Mouse (Mus musculus): Measurements from ENCODE around the gene Rnf20. TPM values are rescaled to one million over a fixed set of nuclear protein-coding genes. Genes with fewer than 3 reads are reported as not detected.
"Not testable (repeated sequence)": the region's sequence is repeated elsewhere in the genome, so short reads cannot be mapped to it uniquely, and the experiment has no call there.

Rnf20 gene
- polyA plus RNA-seq, 1 experiment from 2014 or later = 49.1 TPM

DNA sequence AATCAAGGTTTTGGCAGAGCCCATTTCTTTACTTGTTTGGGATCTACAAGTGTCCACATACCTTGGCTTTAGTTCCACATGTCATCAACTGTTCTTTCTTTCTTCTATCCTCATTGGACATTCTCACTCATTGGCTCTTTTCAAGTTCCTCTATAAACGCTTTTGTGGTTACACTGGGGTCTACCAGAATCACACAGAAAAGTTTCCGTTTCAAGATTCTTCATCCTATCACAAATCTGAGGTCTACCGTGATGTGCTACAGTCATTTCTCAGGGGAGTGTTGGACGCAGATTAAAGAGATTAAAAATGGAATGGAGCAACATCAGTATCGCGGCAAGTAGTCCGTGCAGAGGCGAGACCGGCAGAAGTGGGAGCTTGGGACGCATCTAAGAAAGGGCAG is 14.9 kb upstream of the Rnf20 start:
- Histone ChIP-seq H3K4me1 (replicated peaks) (no peaks in the 10 kb centered on the region), H3K4me2 (no peak overlapping the region), H3K4me3 (no peak overlapping the region), H3K27ac (replicated peaks) (no peak overlapping the region), H3K36me3 (no peaks in the 10 kb centered on the region), H3K27me3 (no peaks in the 10 kb centered on the region), H3K9me3 (no peaks in the 10 kb centered on the region), H3K9ac (no peak overlapping the region)
- ATAC-seq (ENCODE audit: low read depth) = no peak
- WGBS = 93% methylated on average over 10 of the region's 10 CpGs

DNA sequence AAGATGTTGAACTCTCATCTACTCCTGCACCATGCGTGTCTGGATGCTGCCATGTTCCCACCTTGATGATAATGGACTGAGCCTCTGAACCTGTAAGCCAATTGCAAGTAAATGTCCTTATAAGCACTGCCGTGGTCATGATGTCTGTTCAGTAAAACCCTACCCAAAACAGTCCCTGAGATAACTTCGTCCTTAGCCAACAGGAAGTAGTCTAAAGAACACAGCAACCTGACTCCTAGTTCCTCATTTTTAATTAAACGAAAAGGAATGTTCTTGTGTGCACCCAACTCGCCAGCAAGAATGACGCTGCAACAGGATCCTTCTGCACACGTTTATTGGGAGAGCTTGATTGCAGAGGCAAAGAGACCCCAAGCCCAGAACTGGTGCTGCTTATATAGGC is 11.9 kb upstream of the Rnf20 start:
- H3K4me2 ChIP-seq; H3K9me3 ChIP-seq; H3K4me1 ChIP-seq (replicated peaks); H3K36me3 ChIP-seq; H3K27ac ChIP-seq (replicated peaks); H3K27me3 ChIP-seq; H3K4me3 ChIP-seq; ATAC-seq (ENCODE audit: low read depth); H3K9ac ChIP-seq: not testable (repeated sequence)
- WGBS = 92% methylated on average over 7 of the region's 7 CpGs

DNA sequence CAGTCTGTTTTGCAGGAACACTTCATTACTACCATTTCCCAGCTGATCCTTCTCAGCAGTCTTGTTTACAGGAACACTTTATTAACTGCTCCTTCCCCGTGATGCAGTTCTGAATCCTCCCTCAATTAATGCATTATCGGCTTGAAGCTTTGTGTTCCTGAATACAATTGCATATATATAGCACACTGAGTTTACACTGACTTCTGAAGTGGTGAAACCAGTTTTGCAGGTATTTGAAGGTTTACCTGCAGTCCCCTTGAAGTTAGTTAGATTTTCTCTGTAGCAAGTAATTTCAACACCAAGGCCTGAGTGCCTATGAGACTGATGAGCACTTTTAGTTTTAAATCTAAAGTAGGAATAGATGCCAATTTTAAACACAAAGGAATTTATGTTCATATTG is 9.5 kb upstream of the Rnf20 start:
- Histone ChIP-seq H3K9me3 (no peaks in the 10 kb centered on the region), H3K9ac (no peak overlapping the region), H3K4me3 (no peak overlapping the region), H3K4me2 (no peak overlapping the region), H3K36me3 (no peaks in the 10 kb centered on the region), H3K4me1 (replicated peaks) (no peaks in the 10 kb centered on the region), H3K27me3 (no peaks in the 10 kb centered on the region), H3K27ac (replicated peaks) (no peak overlapping the region)
- WGBS = 83% methylated on average over 2 of the region's 2 CpGs
- no peak for ATAC-seq (ENCODE audit: low read depth)

DNA sequence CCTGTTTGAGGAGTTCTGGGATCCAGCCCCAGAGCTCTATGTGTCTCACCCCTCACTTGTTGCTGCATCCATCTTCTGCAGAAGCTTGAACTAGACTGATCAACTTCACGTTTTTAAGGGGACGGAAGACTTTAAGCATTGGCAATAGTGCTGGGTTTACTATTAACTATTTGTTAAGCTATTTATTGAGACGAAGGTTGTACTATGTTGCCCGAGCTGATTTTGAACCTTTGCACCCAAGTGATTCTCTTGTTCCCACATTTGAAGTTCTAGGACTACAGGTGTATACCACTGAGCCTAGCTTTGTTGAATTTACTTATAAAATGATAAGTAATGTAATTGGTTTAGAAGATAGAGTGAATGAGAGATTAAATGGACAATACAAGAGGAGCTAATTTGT is 7.9 kb upstream of the Rnf20 start:
- Histone ChIP-seq H3K27me3 (no peaks in the 10 kb centered on the region), H3K9me3 (no peaks in the 10 kb centered on the region), H3K4me2 (no peak overlapping the region), H3K9ac (no peak overlapping the region), H3K36me3 (no peaks in the 10 kb centered on the region), H3K4me1 (replicated peaks) (no peaks in the 10 kb centered on the region), H3K27ac (replicated peaks) (no peak overlapping the region), H3K4me3 (no peak overlapping the region)
- no peak for ATAC-seq (ENCODE audit: low read depth)
- WGBS = 85% methylated on average over 4 of the region's 4 CpGs

DNA sequence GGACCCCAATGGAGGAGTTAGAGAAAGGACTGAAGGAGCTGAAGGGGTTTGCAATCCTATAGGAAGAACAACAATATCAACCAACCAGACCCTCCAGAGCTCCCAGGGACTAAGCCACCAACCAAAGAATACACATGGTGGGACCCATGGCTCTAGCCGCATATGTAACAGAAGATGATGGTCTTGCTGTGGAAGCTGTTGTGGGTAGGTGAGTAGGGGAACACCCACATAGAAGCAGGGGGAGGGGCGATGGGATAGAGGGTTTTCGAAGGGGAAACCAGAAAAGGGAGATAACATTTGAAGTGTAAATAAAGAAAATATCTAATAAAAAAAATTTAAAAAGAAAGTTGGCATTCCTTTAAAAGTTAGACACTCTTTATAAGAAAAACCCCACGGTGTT is 6.8 kb upstream of the Rnf20 start:
- not testable (repeated sequence) for H3K27ac ChIP-seq (replicated peaks); ATAC-seq (ENCODE audit: low read depth); H3K9me3 ChIP-seq; H3K4me3 ChIP-seq; H3K9ac ChIP-seq; H3K4me1 ChIP-seq (replicated peaks); H3K4me2 ChIP-seq; H3K36me3 ChIP-seq; H3K27me3 ChIP-seq
- 94% methylated on average over 4 of the region's 4 CpGs for WGBS

DNA sequence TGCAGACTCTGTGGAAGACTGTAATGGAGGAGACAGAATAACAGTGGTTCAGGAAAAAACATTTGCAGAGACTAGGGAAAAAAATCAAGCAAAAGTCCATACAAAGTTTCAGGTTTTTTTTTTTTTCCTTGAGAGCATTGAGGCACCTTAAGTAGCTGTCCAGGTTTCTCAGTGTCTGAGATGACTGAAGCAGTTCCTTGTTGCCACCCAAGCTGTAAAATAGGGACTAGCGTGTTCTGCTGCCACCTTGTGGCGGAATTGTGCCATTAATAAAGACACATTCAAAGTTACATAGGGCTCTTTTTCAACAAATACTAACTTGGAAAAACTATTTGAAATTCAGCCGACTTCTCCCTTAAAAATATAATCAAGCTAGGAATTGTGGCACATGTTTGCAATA is 4.8 kb upstream of the Rnf20 start:
- H3K9me3 ChIP-seq = no peaks in the 10 kb centered on the region
- no peak for ATAC-seq (ENCODE audit: low read depth)
- H3K4me1 ChIP-seq (replicated peaks) = no peaks in the 10 kb centered on the region
- 6% methylated on average over 3 of the region's 3 CpGs for WGBS
- no peak overlapping the region for H3K9ac ChIP-seq
- H3K27me3 ChIP-seq = no peaks in the 10 kb centered on the region
- H3K27ac ChIP-seq (replicated peaks) = no peak overlapping the region
- no peak overlapping the region for H3K4me3 ChIP-seq
- H3K4me2 ChIP-seq = no peak overlapping the region
- H3K36me3 ChIP-seq = no peaks in the 10 kb centered on the region

DNA sequence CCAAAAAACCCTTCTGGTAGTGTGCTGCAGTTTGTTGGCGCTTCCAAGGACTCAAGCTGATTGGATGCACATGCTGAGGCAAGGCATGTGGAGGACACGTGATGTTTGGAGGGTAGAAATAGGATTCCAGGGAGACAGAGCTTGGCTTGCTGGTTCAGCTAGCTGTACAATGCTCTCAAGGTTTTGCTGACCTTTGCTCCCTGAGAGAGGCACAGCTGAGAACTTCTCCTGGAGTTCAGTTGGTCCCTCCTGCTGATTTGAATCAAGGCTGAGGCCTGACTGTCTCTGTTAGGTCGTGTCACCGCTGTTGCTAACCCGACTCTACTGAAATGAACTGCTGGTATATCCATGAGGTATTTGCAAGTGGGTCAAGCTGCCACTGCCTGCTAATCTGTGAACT is 2.9 kb upstream of the Rnf20 start:
- Histone ChIP-seq H3K4me1 (replicated peaks) (peaks cover 15% of the 10 kb centered on the region), H3K27me3 (no peaks in the 10 kb centered on the region), H3K27ac (replicated peaks) (no peak overlapping the region), H3K4me3 (no peak overlapping the region), H3K9ac (no peak overlapping the region), H3K36me3 (no peaks in the 10 kb centered on the region; the same call in 1 of the 2 replicates), H3K4me2 (no peak overlapping the region), H3K9me3 (no peaks in the 10 kb centered on the region)
- no peak for ATAC-seq (ENCODE audit: low read depth)
- WGBS = 82% methylated on average over 5 of the region's 5 CpGs

DNA sequence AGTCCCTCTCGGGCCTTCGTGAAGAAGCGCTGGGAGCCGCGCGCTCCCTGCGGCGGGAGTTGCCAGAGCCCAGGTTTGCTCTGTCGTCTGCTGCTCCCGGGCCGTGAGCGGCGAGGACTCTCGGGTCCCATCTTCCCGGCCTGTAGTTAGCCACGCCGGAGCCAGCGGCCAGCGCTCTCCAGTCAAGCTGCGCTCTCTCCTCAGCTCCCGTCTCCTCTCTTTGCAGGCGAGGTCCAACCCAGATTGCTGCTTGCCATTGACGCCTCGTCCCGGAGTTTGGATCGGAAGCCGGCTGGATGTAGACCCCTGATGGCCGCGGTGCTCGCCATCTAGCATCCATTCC is 304 bp downstream of the Rnf20 start:
- H3K4me1 ChIP-seq (replicated peaks) = peaks cover 23% of the 10 kb centered on the region
- H3K9ac ChIP-seq = peak overlapping the region; percentile 90
- WGBS = under 1% methylated on average over 30 of the region's 30 CpGs
- peak overlapping the region; percentile 85 for H3K4me2 ChIP-seq
- H3K4me3 ChIP-seq = peak overlapping the region; percentile 88
- peak overlapping the region; percentile 94 for H3K27ac ChIP-seq (replicated peaks)
- no peaks in the 10 kb centered on the region for H3K27me3 ChIP-seq
- peak; percentile 84 for ATAC-seq (ENCODE audit: low read depth)
- no peaks in the 10 kb centered on the region for H3K9me3 ChIP-seq
- H3K36me3 ChIP-seq = peaks cover 29% of the 10 kb centered on the region

DNA sequence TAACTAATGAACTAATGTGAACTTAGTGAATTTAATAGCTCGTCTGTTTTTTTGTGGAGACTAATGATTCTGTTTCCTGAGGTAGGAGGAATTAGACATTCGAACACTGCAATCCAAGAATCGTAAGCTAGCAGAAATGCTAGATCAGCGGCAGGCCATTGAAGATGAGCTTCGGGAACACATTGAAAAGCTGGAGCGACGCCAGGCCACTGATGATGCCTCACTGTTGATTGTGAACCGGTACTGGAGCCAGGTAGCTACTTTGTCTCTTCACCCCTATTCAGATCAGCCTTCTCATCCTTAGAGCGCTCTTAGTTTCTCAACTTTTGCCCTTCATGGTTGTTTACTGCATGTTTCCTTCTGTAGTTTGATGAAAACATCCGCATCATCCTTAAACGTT is 6.0 kb downstream of the Rnf20 start:
- WGBS = 93% methylated on average over 11 of the region's 11 CpGs
- Histone ChIP-seq H3K9ac (no peak overlapping the region), H3K9me3 (no peaks in the 10 kb centered on the region), H3K4me3 (no peak overlapping the region), H3K4me2 (no peak overlapping the region), H3K27me3 (no peaks in the 10 kb centered on the region), H3K27ac (replicated peaks) (no peak overlapping the region), H3K4me1 (replicated peaks) (peaks cover 19% of the 10 kb centered on the region), H3K36me3 (peaks cover 66% of the 10 kb centered on the region)
- ATAC-seq (ENCODE audit: low read depth) = no peak

DNA sequence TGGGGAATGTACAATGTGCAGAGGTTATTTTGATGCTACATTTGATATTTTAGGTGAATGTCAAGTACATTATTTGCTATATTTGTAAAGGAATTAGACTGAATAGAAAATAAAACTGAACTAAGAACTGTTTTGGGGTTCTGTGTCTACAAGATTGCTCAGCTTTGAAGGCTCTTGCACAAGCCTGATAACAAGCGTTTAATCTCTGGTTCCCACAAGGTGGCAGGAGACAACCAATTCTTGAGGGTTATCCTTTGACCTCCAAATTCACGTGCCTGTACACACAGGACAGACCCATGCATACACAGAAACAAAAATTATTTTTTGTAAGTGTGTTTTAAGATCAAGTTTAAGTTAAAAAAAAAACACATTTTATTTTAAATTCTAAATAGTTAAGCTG is 8.1 kb downstream of the Rnf20 start:
- WGBS = 81% methylated on average over 2 of the region's 2 CpGs
- no peak overlapping the region for H3K27ac ChIP-seq (replicated peaks)
- peaks cover 77% of the 10 kb centered on the region for H3K36me3 ChIP-seq
- no peak overlapping the region for H3K4me2 ChIP-seq
- ATAC-seq (ENCODE audit: low read depth) = no peak
- no peaks in the 10 kb centered on the region for H3K9me3 ChIP-seq
- no peaks in the 10 kb centered on the region for H3K27me3 ChIP-seq
- no peak overlapping the region for H3K9ac ChIP-seq
- H3K4me3 ChIP-seq = no peak overlapping the region
- H3K4me1 ChIP-seq (replicated peaks) = no peaks in the 10 kb centered on the region

DNA sequence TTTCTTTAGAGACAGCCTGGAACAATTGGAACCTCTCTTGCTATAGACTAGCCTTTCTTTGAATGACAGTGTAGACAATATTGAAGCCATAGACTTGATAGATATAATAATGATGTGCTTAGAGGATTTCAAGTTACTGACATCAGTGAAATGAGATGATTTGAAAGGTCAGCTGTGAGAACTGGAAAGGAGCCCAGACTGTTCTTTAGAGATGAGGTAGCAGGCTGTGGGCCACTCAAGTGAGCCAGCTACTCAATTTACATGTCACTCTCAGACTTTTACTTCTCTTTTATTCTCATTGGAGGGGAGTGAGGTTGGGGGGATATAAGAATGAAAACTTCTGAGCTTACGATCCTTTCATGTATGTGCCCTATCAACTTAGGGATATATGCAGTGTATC is 27.6 kb downstream of the Rnf20 start:
- H3K9me3 ChIP-seq = no peaks in the 10 kb centered on the region
- H3K36me3 ChIP-seq = peaks cover 67% of the 10 kb centered on the region
- no peak overlapping the region for H3K9ac ChIP-seq
- no peaks in the 10 kb centered on the region for H3K4me1 ChIP-seq (replicated peaks)
- 0 out of 2 replicates have a peak, but pooled peaks have one; percentile 11 for ATAC-seq (ENCODE audit: low read depth)
- no peak overlapping the region for H3K4me3 ChIP-seq
- no peak overlapping the region for H3K27ac ChIP-seq (replicated peaks)
- WGBS = 89% methylated on average over 1 of the region's 1 CpGs
- no peak overlapping the region for H3K4me2 ChIP-seq
- no peaks in the 10 kb centered on the region for H3K27me3 ChIP-seq

DNA sequence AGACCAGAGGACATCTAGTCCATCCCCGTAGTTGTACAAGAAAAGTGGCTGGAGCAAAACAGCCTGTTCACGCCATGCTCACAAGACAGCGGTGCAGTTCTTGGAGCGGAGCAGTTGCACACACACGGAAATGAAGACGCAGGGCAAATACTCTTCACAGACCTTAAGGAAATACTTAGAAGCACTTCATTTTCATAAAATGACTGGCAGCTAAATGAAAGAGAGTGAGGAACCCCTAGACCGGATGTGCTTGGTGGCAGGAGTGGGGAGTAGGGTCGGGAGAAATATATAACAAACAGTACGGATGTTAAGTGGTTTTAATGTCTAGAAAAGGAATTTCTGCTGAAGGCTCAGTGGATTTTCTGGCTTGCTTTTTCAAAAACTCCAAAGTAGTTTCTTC is 29.9 kb downstream of the Rnf20 start:
- 97% methylated on average over 9 of the region's 9 CpGs for WGBS
- Histone ChIP-seq H3K4me2 (no peak overlapping the region), H3K4me1 (replicated peaks) (no peaks in the 10 kb centered on the region), H3K27ac (replicated peaks) (no peak overlapping the region), H3K9ac (no peak overlapping the region), H3K27me3 (no peaks in the 10 kb centered on the region), H3K9me3 (no peaks in the 10 kb centered on the region), H3K36me3 (peaks cover 58% of the 10 kb centered on the region), H3K4me3 (no peak overlapping the region)
- ATAC-seq (ENCODE audit: low read depth) = no peak

DNA sequence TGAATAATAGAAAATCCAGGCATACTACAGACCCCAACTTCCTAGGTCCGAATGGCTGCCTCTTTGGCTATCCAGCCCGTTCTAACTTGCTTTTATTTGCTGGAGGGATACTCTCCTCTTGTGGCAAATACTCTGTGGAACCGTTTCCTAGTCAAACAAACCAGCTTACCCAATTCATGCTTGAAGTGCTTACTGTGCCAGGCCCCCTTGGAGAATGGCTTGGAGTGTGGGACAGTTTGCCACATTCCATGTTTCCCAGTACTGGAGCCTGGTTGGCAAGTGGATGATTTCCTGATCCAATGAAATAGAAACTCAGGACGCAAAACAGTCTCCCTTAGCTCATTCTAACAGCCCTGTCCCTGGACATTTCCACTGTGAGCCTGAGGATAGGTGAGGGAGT is 30.4 kb downstream of the Rnf20 start:
- Histone ChIP-seq H3K4me3 (no peak overlapping the region), H3K9me3 (no peaks in the 10 kb centered on the region), H3K4me1 (replicated peaks) (no peaks in the 10 kb centered on the region), H3K27me3 (no peaks in the 10 kb centered on the region), H3K9ac (no peak overlapping the region), H3K4me2 (no peak overlapping the region), H3K36me3 (peaks cover 53% of the 10 kb centered on the region), H3K27ac (replicated peaks) (no peak overlapping the region)
- 94% methylated on average over 4 of the region's 4 CpGs for whole genome bisulfite sequencing
- ATAC-seq (ENCODE audit: low read depth) = no peak

DNA sequence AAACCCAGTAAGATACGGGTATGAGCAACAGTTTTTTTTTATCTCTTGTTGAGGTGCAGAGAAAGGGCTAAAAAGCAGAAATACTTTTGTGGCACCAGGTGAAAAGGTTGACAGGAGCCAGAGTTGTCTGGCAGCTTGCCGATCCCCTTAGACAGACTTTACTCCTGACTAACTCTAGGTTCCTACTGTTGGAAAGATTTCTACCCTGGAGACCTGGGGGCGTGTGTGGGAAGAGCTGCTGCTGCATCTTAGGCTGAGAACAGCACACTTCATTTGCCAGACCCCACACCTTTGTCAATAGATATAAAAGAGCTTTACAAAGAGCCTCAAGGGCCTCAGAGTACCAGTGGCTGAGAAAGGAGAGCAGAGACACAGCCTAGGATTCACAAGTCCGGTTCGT is 33.0 kb downstream of the Rnf20 start:
- H3K27ac ChIP-seq (replicated peaks) = no peak overlapping the region
- no peak overlapping the region for H3K4me3 ChIP-seq
- 93% methylated on average over 5 of the region's 5 CpGs for WGBS

More for the DNA sequence above, 33.0 kb downstream of the Rnf20 start:
- Histone ChIP-seq H3K36me3 (peaks cover 39% of the 10 kb centered on the region), H3K9ac (no peak overlapping the region), H3K27me3 (no peaks in the 10 kb centered on the region), H3K4me2 (no peak overlapping the region), H3K9me3 (no peaks in the 10 kb centered on the region), H3K4me1 (replicated peaks) (no peaks in the 10 kb centered on the region)
- no peak for ATAC-seq (ENCODE audit: low read depth)
